Mouse (Mus musculus) heart, postnatal 0 days (tissue): ENCODE data around the gene Coq10a.

Experiments used
- CTCF ChIP-seq: IDR thresholded peaks from 2 replicates; pipeline ENCODE4 v1.5.1; 2016; ENCODE audit warnings: antibody characterized with exemption, control low read depth, low read depth
- EP300 ChIP-seq: IDR thresholded peaks from 2 replicates; pipeline ENCODE4 v1.6.1; 2016; ENCODE audit warnings: antibody characterized with exemption, low read depth

- TF ChIP-seq CTCF (no peak), EP300 (no peak)
Measured at GRCm38 (mm10) chr10:128389570-128389969, 20.8 kb upstream of the Coq10a start.
